Mouse (Mus musculus): Measurements from ENCODE around the gene Surf1.

Gene Surf1

DNA sequence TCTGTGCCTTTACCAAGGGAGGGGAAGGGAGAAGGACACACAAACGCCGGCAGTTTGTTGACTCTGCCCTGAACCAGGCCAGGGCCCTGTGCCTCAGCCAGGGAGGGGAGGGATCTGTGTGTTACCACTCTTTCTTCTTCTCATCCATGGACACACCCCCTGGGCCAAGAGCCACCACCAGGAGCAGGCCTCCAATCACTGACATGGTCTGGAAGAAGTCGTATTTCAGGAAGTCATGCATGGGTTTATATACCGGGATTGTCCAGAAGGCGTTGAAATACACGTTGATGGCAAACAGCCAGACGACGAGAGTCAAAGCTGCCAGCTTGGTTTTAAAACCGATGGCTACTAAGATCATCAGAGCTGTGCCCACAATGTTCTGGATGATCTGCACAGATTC is 5.5 kb upstream of the Surf1 start:
- DNase-seq (ENCODE audit: low read depth), result no peak

- no peak for DNase-seq (ENCODE audit: low read depth)
These were observed 4.0 kb upstream of the Surf1 start for GRCm38 (mm10) chr2:26920190-26920855.

GRCm38 (mm10) chr2:26919684-26920083 is 3.4 kb upstream of the Surf1 start:
- DNase-seq (ENCODE audit: low read depth), result no peak

DNA sequence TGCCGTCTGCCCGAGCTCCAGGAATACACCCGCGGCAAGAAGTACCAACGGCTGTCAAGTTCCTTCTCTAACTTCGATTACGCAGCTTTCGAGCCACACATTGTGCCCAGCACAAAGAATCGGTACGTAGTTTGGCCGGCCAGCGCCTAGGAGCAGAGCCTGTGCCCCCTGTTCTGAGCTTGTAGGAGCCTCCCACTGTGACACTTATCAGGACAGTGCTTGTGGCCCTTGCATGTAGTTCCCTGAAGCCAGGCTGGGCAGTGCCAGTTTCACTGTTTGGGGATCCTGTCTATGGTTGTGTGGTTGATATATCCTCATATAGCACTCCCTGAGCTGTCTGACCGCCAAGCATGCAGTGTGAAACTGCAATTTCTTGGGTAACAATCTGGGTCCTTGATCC is 408 bp upstream of the Surf1 start:
- no peak for DNase-seq (ENCODE audit: low read depth)

DNA sequence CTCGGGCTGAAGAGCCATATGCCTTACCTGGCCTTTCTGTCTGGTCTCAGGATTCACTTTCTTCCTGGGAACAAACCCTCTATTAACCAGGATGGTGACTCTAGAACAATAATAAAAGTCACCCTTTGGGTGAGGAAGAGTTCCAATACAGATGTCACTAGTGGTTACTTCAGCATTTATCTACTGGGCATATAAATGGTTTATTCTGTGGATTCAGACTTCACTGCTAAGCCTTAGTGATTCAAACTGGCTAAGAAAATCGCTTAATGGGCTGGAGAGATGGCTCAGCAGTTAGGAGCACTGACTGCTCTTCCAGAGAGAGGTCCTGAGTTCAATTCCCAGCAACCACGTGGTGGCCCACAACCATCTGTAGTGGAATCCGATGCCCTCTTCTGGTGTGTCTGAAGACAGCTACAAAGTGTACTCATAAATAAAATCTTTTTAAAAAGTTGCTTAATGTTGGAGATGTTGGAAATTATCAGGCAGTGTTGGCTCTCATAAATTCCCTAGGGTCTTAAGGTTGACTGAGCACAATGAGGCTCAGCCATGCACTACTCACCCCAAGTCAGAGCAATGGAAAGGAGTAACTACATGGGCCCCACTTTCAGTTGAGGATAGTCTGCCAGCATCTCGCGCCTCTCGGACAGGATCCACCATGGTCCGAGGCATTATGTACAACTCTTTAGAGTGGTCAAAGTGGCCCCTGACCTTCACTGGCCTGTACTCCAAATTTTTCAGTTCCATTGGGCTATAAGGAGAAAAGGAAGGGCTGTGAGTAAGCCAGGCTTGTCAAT is 2.0 kb downstream of the Surf1 start:
- no peak for DNase-seq (ENCODE audit: low read depth)

DNA sequence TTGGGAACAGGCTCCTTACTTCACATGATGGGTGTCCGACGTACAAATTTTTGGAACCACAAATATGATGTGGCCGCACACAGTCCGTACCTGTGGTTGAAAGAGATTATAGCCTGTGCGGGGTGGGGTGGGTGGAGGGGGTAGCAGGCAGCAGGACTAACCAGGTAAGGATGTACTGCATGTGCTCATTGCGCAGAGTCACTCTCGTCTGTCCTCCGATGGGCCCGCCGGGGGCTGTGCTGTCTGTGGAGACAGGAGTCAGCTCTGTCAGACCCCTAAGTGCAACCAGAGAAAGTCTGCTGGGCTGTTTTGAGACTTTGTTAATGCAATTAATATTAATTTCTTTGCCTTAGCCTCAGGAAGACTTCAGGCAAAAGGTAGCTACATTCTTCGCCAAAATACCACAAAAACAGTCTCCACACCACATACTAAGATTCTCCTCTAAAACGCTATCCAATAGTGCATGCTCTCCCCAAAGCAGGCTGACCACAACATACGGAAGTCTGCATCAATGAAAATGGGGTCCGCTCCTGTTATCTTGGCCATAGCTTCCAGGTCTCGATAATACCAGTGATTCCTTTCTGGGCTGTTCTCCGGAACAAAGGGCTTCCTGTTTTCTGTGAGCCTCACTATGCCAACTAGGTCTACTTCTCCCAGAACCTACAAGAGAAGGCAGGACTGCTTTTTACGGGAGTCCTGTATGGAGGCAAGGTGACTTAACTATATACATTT is 2.7 kb downstream of the Surf1 start:
- no peak for DNase-seq (ENCODE audit: low read depth)

GRCm38 (mm10) chr2:26912253-26912770 is 4.0 kb downstream of the Surf1 start:
- DNase-seq (ENCODE audit: low read depth), result no peak

- no peak for DNase-seq (ENCODE audit: low read depth)
These were observed 5.2 kb downstream of the Surf1 start for GRCm38 (mm10) chr2:26910994-26911765.

DNA sequence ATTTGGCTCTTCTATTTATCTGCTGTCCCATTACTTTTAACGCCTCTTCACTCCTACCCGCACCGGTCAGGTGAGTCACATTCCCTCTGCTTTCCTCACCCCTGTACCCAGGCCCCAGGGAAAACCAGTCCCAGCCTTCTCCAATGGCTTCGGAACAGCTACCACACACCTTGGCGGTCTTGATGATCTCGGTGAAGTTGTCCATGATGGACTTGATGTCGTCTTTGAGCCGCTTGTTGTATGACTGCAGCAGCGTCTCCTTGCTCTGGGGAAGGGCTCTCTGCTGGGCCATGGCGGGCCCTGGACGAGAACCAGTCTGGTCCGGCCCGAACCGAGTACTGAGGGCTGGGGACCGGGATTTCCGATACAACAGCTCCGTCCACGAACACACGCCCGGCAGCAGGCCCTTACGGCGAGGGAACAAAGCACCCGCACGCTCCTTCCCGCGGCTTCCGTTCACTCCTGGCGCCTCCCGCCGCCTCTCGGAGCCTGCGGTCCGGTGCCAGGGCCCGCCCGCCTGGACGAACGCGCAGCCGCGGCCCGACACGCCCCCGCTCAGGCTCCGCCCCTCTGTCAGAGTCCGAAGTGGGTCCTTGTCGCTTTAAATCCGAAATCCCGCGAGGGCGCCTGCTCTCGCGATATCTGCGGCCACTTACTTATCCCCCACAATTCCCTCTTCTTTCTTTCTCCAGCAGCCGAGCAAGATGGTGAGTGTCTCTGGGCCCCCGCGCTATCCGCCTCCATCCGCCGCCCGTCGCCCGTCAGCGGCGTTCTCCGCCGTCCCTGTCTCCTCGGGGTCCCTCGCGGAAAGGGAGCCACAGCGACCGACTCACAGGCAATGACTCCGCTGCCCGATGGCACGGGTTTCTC is 6.0 kb downstream of the Surf1 start, which contains the start of the genes Med22 and Rpl7a:
Gene Med22 (minus strand): TSS at position 554 of the 870 bp plus-strand sequence.
Gene Rpl7a (plus strand): TSS at position 641 of the 870 bp plus-strand sequence.
- peak; percentile 95 for DNase-seq (ENCODE audit: low read depth)

DNA sequence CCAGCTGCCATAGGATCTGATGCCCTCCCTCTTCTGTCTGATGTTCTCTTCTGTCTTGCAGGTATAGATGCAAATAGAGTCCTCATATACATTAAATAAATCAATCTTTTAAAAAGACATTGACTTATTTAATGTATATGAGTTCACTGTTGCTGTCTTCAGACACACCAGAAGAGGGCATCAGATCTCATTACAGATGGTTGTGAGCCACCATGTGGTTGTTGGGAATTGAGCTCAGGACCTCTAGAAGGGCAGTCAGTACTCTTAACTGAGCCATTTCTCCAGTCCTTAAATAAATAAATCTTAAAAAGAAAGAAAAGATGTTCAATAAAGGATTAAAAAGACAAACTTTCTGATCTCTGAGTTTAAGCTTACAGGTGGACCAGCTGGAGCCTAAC is 6.9 kb downstream of the Surf1 start:
- DNase-seq (ENCODE audit: low read depth), result no peak

DNA sequence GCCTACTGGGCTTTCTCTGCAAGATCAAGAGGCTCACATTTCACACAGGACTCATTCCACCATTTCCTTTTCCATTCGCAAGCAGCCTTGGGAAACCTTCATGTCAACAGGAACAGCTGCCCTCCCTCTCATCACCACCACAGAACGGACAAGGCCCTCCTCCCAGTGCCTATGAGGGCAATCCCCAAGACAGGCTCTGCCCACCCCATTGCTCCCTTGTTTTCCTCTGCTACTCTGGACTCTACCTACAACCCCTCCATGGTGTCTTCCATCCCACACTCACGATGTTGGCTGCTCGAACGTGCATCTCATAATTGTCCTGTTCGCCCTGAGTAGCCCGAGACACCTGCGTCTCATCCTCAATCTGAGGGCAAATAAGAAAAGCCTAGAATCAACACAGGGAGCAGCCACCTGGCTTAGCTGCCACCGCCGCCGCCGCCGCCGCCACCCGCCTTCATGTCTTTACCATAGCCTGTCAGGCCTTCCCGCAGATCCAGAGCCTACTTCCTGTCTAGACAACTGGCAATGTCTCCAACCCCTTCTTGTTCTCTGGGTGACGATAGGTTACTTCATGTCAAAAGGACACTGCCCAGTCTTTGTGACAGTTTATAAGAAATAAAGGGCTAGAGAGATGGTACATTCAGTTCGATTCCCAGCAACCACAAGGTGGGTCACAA is 7.5 kb downstream of the Surf1 start:
- DNase-seq (ENCODE audit: low read depth), result no peak

DNA sequence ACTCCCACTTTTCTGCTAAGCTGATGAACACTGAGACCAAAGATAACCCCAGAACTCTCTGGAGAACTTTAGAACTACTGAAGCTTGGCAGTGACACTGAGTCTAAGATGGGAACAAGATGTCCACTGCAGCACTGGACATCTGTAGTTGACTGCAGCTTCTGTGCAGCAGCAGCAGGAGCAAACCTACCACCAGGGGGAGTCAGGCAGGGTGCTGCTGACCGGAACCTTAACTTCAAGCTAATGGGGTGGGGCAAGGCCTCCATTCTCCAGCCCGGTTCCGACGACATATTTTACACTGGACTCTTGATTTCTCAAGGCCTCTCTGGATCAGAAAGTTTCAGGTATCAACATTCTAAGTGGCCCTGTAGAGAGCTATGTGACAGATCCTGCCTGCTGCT is 9.2 kb downstream of the Surf1 start:
- no peak for DNase-seq (ENCODE audit: low read depth)

DNA sequence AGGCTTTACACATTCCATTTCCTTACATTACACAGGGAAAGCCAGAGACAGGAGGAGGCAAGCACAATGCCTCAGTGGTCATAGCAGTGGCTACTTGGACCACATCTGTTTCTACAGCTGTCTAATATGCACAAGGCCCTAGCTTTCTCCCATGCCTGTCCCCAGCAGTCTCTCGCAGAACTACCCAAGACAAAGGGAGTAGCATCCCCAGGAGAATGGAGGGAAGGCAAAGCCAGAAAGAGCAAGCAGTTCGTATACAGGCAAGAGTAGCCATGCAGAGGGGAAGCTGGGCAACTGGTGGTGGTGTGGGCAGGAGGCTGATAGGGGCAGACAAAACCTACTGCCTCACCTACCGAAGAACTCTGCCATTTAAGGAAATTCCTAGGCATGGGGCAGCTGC is 9.9 kb downstream of the Surf1 start:
- DNase-seq (ENCODE audit: low read depth), result no peak

GRCm38 (mm10) chr2:26905936-26906335 is 10.4 kb downstream of the Surf1 start:
- DNase-seq (ENCODE audit: low read depth), result no peak

DNA sequence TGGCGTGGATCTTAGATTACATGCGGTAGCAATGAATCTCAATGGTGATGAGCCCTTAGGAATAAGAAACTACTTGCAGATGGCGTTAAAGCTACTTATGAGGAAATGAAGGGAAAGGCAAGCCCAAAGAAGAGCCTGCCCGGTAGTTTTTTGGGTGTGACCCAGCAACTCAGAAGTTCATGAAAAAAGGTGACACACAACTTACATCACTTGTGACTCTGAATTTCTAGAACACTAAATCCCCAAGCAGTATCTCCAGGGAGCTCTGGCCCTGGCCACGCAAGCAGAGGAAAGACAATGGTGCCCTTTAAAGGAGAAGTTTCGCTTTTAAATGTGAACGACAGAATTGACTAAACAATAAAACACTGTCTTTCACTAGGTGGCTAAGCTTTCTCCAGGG is 13.0 kb downstream of the Surf1 start:
- DNase-seq (ENCODE audit: low read depth), result no peak

DNA sequence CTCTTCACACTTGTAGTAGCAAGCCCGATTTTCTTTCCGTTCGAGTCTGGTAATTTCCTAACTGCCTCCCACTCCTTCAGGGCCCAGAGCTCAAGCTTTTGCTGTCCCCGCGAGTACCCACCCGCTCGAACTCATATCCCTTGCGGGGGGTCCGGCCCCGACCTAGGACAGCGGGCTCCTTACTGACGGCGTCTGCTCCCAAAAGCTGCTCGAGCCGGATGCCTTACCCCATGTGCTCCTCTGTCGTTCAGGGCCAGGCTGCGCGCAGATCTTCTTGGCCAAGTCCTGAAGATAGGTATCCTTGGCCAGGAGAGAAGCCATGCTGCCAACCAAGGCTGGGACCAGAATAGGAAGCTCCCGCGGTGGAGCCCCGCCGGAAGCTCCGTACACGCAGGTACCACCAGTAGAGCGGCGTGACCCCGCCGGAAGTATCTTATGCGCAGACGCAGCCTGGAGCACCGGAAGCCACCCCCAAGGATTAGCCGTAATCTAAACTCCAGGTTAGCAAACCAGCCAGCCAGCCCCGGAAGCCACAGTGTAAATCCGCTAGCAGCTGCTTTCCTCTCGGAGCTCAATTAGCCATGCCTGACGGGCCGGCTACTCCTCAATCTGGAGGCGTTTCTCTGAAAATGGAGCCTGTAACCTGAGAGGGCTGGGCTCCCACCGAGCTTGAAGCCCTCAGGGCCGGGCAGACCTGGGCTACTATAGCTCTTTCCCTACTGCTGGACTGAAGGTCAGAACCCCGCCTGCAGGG is 13.7 kb downstream of the Surf1 start, which contains the start of gene Surf6:
Gene Surf6 (minus strand): TSS at position 413 of the 754 bp plus-strand sequence.
- peak; percentile 89 for DNase-seq (ENCODE audit: low read depth)

DNA sequence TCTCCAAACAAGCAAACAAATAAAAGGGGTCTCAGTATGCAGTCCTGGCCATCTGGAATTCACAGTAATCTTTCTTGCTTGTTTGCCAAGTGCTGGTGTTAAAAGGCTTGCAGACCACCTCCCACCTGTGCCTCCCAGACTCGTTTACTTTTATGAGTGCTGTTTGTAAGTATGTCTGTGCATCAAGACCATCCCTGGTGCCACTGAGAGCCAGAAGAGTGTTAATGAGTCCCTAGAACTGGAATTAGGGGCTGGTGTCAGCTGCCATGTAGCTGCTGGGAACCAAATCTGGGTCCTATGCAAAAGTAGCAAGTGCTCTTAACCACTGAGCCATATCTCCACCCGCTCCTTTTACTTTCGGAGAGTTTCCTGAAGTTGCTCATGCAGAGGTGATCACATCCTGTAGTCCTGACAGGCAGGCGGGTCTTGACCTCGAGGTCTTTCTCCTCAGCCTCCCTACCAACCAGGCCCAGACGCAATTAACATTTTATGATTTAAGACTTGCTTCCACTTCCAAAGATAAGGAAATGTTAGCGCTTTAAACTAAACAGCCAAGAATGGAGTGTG is 14.4 kb downstream of the Surf1 start:
- no peak for DNase-seq (ENCODE audit: low read depth)

DNA sequence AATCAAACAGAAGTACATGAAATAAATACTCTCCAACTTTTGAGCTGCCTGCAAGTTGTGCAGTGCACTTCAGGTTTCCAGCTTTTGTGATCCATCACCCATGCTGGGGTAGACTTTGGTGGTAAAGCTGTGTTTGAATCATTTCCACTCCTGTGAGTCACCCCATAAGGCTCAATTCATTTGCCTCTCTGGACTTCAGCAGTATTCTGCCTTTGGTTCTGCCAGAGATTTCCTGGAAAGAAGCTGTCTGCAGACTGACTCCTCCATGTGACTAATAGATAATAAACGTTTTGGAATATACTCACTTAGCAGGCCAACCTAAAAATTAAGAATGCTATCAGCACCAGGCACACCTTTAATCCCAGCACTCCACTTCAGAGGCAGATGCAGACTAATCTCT is 15.6 kb downstream of the Surf1 start:
- no peak for DNase-seq (ENCODE audit: low read depth)

GRCm38 (mm10) chr2:26895898-26896297 is 20.4 kb downstream of the Surf1 start:
- DNase-seq (ENCODE audit: low read depth), result no peak
